Mouse (Mus musculus) right cerebral cortex, postnatal 10 days (tissue): ENCODE measurements around the gene Camta1.

Source experiments
- DNase-seq, 2 experiments: peaks; one replicate each; pipeline ENCODE4 v3.0.0; 2021; ENCODE audit warnings: low spot score in 2 of 2

Camta1 gene

GRCm38 (mm10) chr4:151154306-151154705, 707.4 kb downstream of the Camta1 start:
- DNase-seq, result no peak

- no peak for DNase-seq
Observed at GRCm38 (mm10) chr4:151152010-151152409, 709.7 kb downstream of the Camta1 start.

- peak; percentile 67 to 81 for DNase-seq
Observed at GRCm38 (mm10) chr4:151150842-151151241, 710.8 kb downstream of the Camta1 start.

- DNase-seq, result no peak
Observed at GRCm38 (mm10) chr4:151150115-151150514, 711.6 kb downstream of the Camta1 start.

GRCm38 (mm10) chr4:151147541-151147940, 714.1 kb downstream of the Camta1 start:
- no peak for DNase-seq

- DNase-seq, result no peak
Observed at GRCm38 (mm10) chr4:151144121-151144520, 717.6 kb downstream of the Camta1 start.

GRCm38 (mm10) chr4:151141196-151141880, 720.3 kb downstream of the Camta1 start:
- peak; percentile 97 to 99 for DNase-seq

- DNase-seq, result peak; percentile 96 to 97
Observed at GRCm38 (mm10) chr4:151140368-151140982, 721.2 kb downstream of the Camta1 start.

- peak; percentile 88 to 91 for DNase-seq
Observed at GRCm38 (mm10) chr4:151139053-151139840, 722.4 kb downstream of the Camta1 start.

- no peak for DNase-seq
Observed at GRCm38 (mm10) chr4:151138586-151138985, 723.1 kb downstream of the Camta1 start.

GRCm38 (mm10) chr4:151138135-151138534, 723.5 kb downstream of the Camta1 start:
- peak in 1 of 2 experiments; percentile 45 for DNase-seq

GRCm38 (mm10) chr4:151137701-151138100, 724.0 kb downstream of the Camta1 start:
- DNase-seq, result no peak

GRCm38 (mm10) chr4:151135491-151135890, 726.2 kb downstream of the Camta1 start:
- DNase-seq, result no peak

GRCm38 (mm10) chr4:151133760-151134159, 727.9 kb downstream of the Camta1 start:
- DNase-seq, result peak in 1 of 2 experiments; percentile 46

GRCm38 (mm10) chr4:151132493-151132892, 729.2 kb downstream of the Camta1 start:
- DNase-seq, result no peak

- DNase-seq, result no peak
Observed at GRCm38 (mm10) chr4:151130756-151131490, 730.8 kb downstream of the Camta1 start.

GRCm38 (mm10) chr4:151129725-151130557, 731.7 kb downstream of the Camta1 start:
- DNase-seq, result peak in 1 of 2 experiments; percentile 33

- peak; percentile 95 for DNase-seq
Observed at GRCm38 (mm10) chr4:151128641-151129541, 732.8 kb downstream of the Camta1 start.

- DNase-seq, result peak in 1 of 2 experiments; percentile 32
Observed at GRCm38 (mm10) chr4:151127636-151128548, 733.8 kb downstream of the Camta1 start.
